Mouse (Mus musculus): ENCODE data around the gene Tmem63b. TPM values are rescaled to one million over a fixed set of nuclear protein-coding genes. Genes with fewer than 3 reads are reported as not detected.
A peak's percentile ranks its signal among the peaks of the same experiment; 100 is the strongest.

Tmem63b gene
- total RNA-seq (2021): 100 to 1,000 TPM; 178 to 186 TPM

DNA sequence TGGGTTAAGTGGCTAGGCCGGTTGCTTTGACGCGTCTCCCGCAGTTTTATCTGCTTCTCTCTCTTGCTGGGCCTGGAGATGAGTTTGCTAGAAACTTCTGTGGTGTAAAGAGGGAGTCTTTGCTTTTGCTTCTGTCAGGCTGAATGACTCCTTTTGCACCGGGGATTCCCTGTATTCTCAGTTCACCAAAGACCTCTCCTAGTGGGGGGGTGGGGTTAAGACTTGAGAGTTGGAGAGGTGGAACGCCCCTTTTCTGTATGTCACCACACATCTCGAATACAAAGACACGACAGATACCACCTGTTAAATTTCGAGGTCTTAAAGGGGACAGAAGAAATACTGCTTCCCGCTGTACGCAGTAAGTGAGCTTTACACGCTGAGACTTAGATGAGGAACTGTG is at the start of gene Tmem63b:
TSS of gene Tmem63b (minus strand) at position 190 of the 400 bp plus-strand sequence.
- DNase-seq (ENCODE audit: low spot score in 2 of 2): no peak
- intact Hi-C loops (cut with DNase I): no loop called here

DNA sequence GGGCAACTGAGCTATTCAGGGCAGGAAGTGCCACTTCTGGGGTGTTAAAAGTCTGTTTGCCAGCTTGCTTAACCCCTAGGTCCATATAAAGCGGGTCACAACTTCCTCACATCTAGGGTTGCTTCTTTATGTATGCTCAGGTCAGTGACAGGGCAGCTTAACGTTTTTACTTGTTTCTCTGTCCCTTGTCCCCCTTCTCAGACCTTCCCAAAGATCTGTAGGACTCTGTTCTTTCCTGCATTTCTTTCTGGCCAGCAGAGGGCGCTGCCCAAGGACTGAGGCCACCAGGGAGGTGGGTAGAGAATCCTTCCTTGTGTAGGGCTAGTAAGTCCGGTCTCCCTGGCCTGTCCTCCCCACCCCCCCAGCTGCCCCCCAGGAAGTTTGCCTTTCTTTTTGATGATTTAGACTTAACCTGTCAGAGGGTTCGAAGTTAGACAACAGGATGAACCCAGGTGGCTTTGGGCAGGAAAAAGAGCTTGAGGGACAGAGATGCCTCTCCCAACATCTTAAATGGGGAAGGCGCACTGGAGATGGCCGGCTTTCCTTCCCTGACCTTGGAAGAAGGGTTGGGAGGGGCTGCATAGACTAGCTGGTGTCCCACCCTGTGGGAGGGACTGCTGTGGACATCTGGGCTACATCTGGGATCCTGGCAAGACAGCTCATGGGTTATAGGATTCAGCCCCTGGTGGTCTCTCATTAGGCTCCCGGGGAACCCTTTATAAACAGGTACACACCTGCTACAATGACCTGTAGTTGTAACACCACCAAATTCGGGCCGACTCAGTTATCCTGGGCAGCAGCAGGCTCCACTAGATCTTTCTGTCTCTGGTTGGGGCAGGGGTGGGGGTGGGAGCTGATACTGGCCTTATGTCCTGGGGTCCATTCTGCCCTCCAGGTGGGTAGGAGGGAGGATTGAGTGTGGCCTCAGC is 48.9 kb upstream of the Tmem63b start:
- intact Hi-C loops (cut with DNase I): loop anchor here (1.0 to 10.0 kb wide), 3 partner anchors 167 to 429 kb away; partner anchors contain the start of genes Gtpbp2 and Vegfa
- DNase-seq (ENCODE audit: low spot score in 2 of 2): peak; percentile 88 to 91

GRCm38 (mm10) chr17:45734881-45735280 is 48.2 kb upstream of the Tmem63b start:
- DNase-seq (ENCODE audit: low spot score in 2 of 2): no peak
- intact Hi-C loops (cut with DNase I): loop anchor here (1.0 to 10.0 kb wide), 3 partner anchors 167 to 430 kb away; partner anchors contain the start of genes Gtpbp2 and Vegfa

- intact Hi-C loops (cut with DNase I): loop anchor here (10.0 kb wide), 1 partner anchor 430 kb away; the partner anchor contains the start of gene Gtpbp2
- DNase-seq (ENCODE audit: low spot score in 2 of 2): no peak
Observed at GRCm38 (mm10) chr17:45734333-45734732, 47.6 kb upstream of the Tmem63b start.

DNA sequence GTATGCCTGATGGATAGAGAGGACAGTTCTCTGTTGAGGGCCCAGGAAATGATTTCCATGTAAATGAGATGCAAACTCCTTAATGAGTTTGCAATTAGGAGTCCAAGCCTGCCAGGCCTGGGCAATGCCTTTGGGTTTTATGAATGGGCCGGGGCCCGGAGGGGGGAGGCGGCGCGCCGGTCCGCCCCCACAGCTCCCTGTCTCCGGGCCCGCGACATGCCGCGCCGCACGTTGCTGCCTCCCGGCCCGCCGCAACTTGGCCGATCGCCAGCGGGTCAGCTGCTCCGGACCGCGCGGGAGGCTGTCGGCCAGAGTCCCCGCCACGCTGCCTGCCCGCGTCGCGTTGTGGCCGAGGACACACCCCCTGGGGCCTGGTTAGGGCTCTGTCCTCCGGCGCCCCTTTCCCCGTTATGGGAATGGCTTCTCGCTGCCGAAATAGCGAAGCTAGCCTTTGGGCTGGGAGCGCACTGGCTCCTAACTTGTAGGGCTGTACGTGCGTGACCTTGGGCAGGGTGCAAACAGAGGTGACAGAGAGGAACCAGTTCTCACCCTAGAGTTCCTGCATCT is 47.1 kb upstream of the Tmem63b start, which contains the start of gene 1600014C23Rik:
TSS of gene 1600014C23Rik (minus strand) at position 110 of the 567 bp plus-strand sequence.
- peak; percentile 64 to 81 for DNase-seq (ENCODE audit: low spot score in 2 of 2)
- intact Hi-C loops (cut with DNase I): loop anchor here (10.0 kb wide), 1 partner anchor 431 kb away; the partner anchor contains the start of gene Gtpbp2

- DNase-seq (ENCODE audit: low spot score in 2 of 2): peak; percentile 29 to 64
- intact Hi-C loops (cut with DNase I): loop anchor here (10.0 kb wide), 1 partner anchor 432 kb away; the partner anchor contains the start of gene Gtpbp2
Observed at GRCm38 (mm10) chr17:45733038-45733734, 46.5 kb upstream of the Tmem63b start.

GRCm38 (mm10) chr17:45731172-45731864 is 44.6 kb upstream of the Tmem63b start:
- intact Hi-C loops (cut with DNase I): loop anchor here (1.0 to 10.0 kb wide), 3 partner anchors 301 to 433 kb away; partner anchors contain the start of genes Gtpbp2 and Vegfa
- peak; percentile 89 to 92 for DNase-seq (ENCODE audit: low spot score in 2 of 2)

DNA sequence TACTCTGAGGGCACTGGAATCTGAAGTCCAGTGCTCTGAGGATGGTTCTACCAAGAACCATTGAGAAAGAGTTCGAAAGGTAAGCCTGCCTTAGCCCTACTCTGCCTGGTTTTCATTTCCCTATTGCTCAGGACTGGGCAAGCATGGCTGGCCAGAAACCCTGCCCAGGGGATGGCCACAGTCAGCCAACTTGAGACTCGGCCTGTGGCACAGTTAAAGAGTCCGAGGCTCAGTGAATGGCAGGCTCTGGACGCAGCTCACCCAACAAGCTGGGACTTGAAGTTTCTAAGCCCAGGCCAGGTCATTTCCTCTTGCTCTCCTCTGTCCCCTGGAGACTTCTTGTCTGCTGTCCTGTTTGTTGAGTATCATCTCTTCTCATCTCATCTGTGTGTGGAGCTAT is 44.0 kb upstream of the Tmem63b start:
- intact Hi-C loops (cut with DNase I): loop anchor here (1.0 to 10.0 kb wide), 3 partner anchors 302 to 434 kb away; partner anchors contain the start of genes Gtpbp2 and Vegfa
- no peak for DNase-seq (ENCODE audit: low spot score in 2 of 2)

GRCm38 (mm10) chr17:45729387-45729786 is 42.7 kb upstream of the Tmem63b start:
- intact Hi-C loops (cut with DNase I): no loop called here
- no peak for DNase-seq (ENCODE audit: low spot score in 2 of 2)

- no peak for DNase-seq (ENCODE audit: low spot score in 2 of 2)
- intact Hi-C loops (cut with DNase I): no loop called here
Observed at GRCm38 (mm10) chr17:45727983-45728723, 41.4 kb upstream of the Tmem63b start.

- no peak for DNase-seq (ENCODE audit: low spot score in 2 of 2)
- intact Hi-C loops (cut with DNase I): no loop called here
Observed at GRCm38 (mm10) chr17:45727481-45727880, 40.8 kb upstream of the Tmem63b start.

DNA sequence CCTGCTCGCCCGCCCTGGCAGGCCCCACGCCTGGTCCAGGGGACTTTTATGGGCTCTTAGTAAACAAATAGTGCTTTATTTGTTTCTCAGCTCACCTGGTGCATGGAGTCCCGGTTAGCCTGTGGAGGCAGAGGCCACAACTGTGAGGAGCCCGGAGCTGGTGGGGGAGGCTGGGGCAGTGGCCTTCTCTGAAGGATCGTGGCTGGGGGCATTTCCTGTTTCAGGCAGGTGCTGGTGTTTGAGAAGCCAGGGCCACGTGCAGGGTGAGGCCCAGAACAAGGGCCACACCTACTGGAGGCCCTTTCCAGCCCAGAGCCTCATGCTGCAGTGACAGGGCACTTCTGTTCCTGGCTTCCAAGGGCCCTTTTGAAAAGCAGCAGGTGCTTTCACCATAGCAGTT is 39.5 kb upstream of the Tmem63b start:
- DNase-seq (ENCODE audit: low spot score in 2 of 2): no peak
- intact Hi-C loops (cut with DNase I): no loop called here

DNA sequence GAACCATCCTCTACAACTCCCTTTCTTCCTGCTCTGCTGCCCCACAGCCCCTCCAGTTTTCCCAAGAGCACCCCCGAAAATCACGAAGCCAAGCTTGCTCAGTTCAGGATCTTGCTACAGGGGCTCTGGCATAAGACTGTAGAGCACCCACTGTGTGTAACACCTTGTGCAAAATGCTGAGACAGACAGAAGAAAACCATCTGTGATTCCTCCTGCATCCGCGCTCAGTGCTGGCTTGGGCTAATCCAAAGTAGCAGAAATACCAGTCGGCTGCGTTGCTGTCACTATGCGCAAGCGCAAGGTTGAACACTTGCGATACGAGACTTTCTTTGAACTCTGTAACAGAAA is 37.8 kb upstream of the Tmem63b start:
- intact Hi-C loops (cut with DNase I): loop anchor here (5.0 kb wide), 1 partner anchor 142 kb away; no protein-coding TSS in a partner anchor
- peak in 1 of 2 experiments; percentile 18 for DNase-seq (ENCODE audit: low spot score in 2 of 2)

- intact Hi-C loops (cut with DNase I): loop anchor here (5.0 kb wide), 1 partner anchor 142 kb away; no protein-coding TSS in a partner anchor
Observed at GRCm38 (mm10) chr17:45723732-45724573, 37.2 kb upstream of the Tmem63b start.

GRCm38 (mm10) chr17:45718323-45718722 is 31.6 kb upstream of the Tmem63b start:
- peak; percentile 82 to 86 for DNase-seq (ENCODE audit: low spot score in 2 of 2)
- intact Hi-C loops (cut with DNase I): loop anchor here (2.0 kb wide), 2 partner anchors 40 to 56 kb away; no protein-coding TSS in a partner anchor

More at GRCm38 (mm10) chr17:45723732-45724573, 37.2 kb upstream of the Tmem63b start:
- DNase-seq (ENCODE audit: low spot score in 2 of 2): peak; percentile 77 to 84

- DNase-seq (ENCODE audit: low spot score in 2 of 2): no peak
- intact Hi-C loops (cut with DNase I): no loop called here
Observed at GRCm38 (mm10) chr17:45711525-45711924, 24.8 kb upstream of the Tmem63b start.

GRCm38 (mm10) chr17:45710407-45710806 is 23.7 kb upstream of the Tmem63b start:
- DNase-seq (ENCODE audit: low spot score in 2 of 2): no peak
- intact Hi-C loops (cut with DNase I): no loop called here

Measured in left cerebral cortex, postnatal 25 days (tissue).